Mouse (Mus musculus) neural tube, embryonic 14.5 days (tissue): Measurements from ENCODE around the gene Unc5cl. TPM values are rescaled to one million over a fixed set of nuclear protein-coding genes. Genes with fewer than 3 reads are reported as not detected.

ENCODE experiments used
- ATAC-seq: fragments of 200-750 bp; cut with Nextera tagmentation; 2 replicates; pipeline ENCODE4 v1.8.0; 2017; ENCODE audit warnings: low read depth, mild to moderate bottlenecking, moderate TSS enrichment, moderate library complexity
- H3K27ac ChIP-seq: fragments of 300-500 bp; sonication (generic); 2 replicates; pipeline ENCODE4 v1.5.1; 2014; ENCODE audit warnings: low read depth, mild to moderate bottlenecking, control low read depth, low read length, moderate library complexity, mixed read lengths
- H3K27me3 ChIP-seq: fragments of 300-500 bp; sonication (generic); 2 replicates; pipeline ENCODE4 v1.6.1; 2014; ENCODE audit warnings: low read length; ENCODE audit not compliant: control insufficient read depth, insufficient read depth
- H3K36me3 ChIP-seq: fragments of 300-500 bp; sonication (generic); 2 replicates; pipeline ENCODE4 v1.6.1; 2014; ENCODE audit warnings: low read length, mixed read lengths; ENCODE audit not compliant: control insufficient read depth, insufficient read depth
- H3K4me1 ChIP-seq: fragments of 300-500 bp; sonication (generic); 2 replicates; pipeline ENCODE4 v1.6.1; 2014; ENCODE audit warnings: low read length; ENCODE audit not compliant: control insufficient read depth, insufficient read depth
- H3K4me2 ChIP-seq: fragments of 300-500 bp; sonication (generic); 2 replicates; pipeline ENCODE4 v1.6.1; 2014; ENCODE audit warnings: mild to moderate bottlenecking, low read depth, low read length, control low read depth
- H3K4me3 ChIP-seq: fragments of 300-500 bp; sonication (generic); 2 replicates; pipeline ENCODE4 v1.5.1; 2014; ENCODE audit warnings: low read depth, low read length, control low read depth, mixed read lengths
- H3K9ac ChIP-seq: fragments of 300-500 bp; sonication (generic); replicated peaks from 2 replicates; pipeline ENCODE4 v1.6.1; 2014; ENCODE audit warnings: low read depth, mild to moderate bottlenecking, control low read depth, low read length, mixed read lengths
- H3K9me3 ChIP-seq: fragments of 300-500 bp; sonication (generic); 2 replicates; pipeline ENCODE4 v1.6.1; 2016; ENCODE audit warnings: low read length; ENCODE audit not compliant: control insufficient read depth
- WGBS: fragments of 180-500 bp; shearing (Covaris S2); extraction: QIAGEN DNeasy Blood & Tissue Kit; methylation state at CpG from one replicate; pipeline ENCODE4 v1.1.7; 2014; 5-methylcytosine and 5-hydroxymethylcytosine counted together
- polyA plus RNA-seq: library from polyadenylated mRNA; unstranded; fragments of >200 nt; fragmentation: Nextera tagmentation; extraction: Ambion mirVana; gene quantifications from 2 replicates; pipeline ENCODE4 v1.2.1, GENCODE M21; 2014

Gene Unc5cl
- polyA plus RNA-seq, 1 experiment from 2014 or later: 0.31 TPM

DNA sequence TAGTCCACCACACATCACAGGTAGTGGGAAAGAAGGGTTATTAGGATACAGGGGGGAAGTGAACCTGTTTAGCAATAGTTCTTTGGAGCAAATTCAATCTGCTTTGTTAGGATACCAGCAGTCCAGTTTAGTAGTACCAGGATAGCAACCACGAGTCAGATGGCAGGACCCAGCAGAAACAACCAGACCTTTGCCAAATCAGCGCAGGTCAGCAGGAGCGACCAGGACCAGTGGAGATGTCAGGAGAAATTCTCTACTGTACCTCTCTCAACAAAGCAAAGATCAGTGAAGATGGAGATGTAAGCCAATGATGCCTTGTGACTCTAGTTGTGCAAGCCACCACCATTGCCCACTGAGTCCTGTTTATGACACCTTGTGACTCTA, 97.8 kb downstream of the Unc5cl start:
- Histone ChIP-seq H3K4me2 (no peak overlapping the region), H3K9me3 (no peaks in the 10 kb centered on the region), H3K9ac (no peak overlapping the region), H3K36me3 (no peaks in the 10 kb centered on the region), H3K4me1 (no peaks in the 10 kb centered on the region), H3K4me3 (no peak overlapping the region), H3K27me3 (no peaks in the 10 kb centered on the region), H3K27ac (no peak overlapping the region)
- 96% methylated on average over 3 of the region's 3 CpGs for WGBS
- ATAC-seq: no peak

DNA sequence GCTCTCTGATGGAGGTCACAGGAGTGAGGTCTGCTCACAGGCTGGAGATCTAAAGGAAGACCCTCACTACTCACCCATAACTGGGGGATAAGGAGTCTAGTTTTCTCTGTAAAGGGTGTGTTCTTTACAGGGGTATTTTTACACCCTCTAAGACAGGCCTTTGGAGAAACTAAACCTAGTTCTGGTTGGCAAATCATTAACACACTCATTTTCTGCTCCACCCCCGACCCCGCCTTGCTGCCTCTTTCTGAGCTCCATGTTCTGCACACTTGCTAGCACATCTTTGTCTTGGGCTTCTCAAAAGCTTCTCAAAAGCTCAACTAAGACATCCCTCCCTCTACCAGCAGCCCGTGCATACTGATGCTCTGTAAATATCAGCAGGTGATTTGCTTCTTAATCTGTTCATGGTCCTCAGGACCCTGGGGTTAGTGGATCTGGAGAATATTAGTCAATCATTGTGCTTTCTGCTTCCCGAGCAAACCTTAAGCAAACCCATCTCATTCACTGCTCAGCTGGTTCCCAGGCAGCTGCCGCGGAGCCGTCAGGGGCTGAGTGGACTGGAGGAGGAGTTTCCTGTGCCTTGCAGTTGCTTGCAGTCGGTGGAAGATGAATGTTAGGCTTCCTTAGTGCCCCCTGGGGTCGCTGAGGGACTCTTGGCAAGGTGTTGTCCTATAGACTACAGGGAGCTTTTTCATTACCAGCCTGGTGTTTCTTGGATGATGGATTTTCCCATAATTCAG, 101.7 kb downstream of the Unc5cl start:
- Histone ChIP-seq H3K4me2 (no peak overlapping the region), H3K27ac (no peak overlapping the region), H3K4me1 (no peaks in the 10 kb centered on the region), H3K27me3 (no peaks in the 10 kb centered on the region), H3K36me3 (no peaks in the 10 kb centered on the region), H3K4me3 (no peak overlapping the region), H3K9me3 (no peaks in the 10 kb centered on the region), H3K9ac (no peak overlapping the region)
- WGBS: 40% methylated on average over 9 of the region's 9 CpGs
- ATAC-seq: no peak

DNA sequence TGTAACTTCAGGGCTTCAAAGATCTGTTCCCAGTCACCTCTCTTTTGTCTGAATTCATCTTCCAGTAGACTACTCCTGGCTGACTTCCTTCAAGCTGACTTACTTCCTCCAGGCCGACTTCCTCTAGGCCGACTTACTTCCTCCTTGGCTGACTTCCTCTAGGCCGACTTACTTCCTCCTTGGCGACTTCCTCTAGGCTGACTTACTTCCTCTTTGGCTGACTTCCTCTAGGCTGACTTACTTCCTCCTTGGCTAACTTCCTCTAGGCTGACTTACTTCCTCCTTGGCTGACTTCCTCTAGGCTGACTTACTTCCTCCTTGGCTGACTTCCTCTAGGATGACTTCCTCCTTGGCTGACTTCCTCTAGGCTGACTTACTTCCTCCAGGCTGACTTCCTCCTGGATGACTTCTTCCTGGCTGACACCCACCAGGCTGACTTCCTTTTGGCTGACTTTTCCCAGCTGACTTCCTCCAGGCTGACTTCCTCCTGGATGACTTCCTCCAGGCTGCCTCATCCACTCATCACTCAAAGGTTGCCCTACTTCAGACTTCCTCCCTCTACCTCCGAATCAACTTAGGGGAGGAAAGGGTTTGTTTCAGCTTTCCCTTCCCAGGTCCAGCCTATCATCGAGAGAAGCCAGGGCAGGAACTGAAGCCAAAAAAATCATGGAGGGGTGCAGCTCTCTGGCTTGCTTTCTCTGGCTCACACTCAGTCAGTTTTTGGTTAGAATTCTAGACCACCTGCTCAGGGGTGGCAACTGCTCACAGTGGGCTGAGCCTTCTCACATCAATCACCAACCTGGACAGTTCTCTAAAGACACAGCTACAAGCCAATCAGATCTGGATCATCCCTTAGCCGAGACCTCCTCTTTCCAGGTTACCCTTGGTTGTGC, 103.4 kb downstream of the Unc5cl start:
- ATAC-seq: no peak
- Histone ChIP-seq H3K27me3 (no peaks in the 10 kb centered on the region), H3K9me3 (no peaks in the 10 kb centered on the region), H3K9ac (no peak overlapping the region), H3K4me1 (no peaks in the 10 kb centered on the region), H3K4me2 (no peak overlapping the region), H3K27ac (no peak overlapping the region), H3K36me3 (no peaks in the 10 kb centered on the region), H3K4me3 (no peak overlapping the region)
- 90% methylated on average over 7 of the region's 7 CpGs for WGBS

DNA sequence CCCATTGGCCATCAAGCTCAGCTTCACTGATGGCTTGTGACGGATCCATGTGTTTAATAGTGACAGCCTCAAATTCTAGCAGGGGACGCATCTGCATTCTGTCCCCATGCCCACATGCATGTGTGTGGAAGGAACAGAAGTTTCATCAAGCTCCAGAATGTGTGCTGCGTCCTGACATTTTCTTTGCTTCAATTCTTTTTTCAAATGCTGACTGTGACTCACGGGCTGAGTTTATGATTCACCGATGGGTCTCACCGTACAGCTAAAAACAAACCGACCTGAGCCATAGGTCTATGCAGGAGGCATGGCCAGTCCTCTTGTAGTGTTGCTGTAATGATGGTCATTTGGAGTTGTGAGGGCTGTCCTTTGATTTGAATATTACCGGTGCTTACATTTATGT, 110.2 kb downstream of the Unc5cl start:
- Histone ChIP-seq H3K27me3 (no peaks in the 10 kb centered on the region), H3K36me3 (no peaks in the 10 kb centered on the region), H3K4me3 (no peak overlapping the region), H3K4me1 (no peaks in the 10 kb centered on the region), H3K27ac (no peak overlapping the region), H3K9me3 (no peaks in the 10 kb centered on the region), H3K9ac (no peak overlapping the region), H3K4me2 (no peak overlapping the region)
- 94% methylated on average over 8 of the region's 8 CpGs for WGBS
- ATAC-seq: no peak

DNA sequence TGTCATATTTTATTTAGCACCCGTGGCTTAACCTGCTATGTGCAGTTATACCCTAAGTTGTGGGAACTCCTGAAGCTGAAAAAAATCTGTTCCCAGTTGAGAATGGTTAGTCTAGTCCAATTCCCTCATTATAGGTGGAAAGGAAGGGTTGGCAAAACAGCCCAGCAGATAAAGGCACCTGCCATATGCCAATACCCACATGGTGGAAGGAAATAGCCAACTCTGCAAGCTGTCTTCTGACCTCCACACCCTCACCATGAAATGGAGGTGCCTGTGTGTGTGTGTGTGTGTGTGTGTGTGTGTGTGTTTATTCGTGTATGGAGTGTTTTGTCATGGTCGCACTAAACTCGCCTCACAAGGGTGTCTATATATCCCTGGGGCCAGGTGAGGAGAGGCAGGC, 115.0 kb downstream of the Unc5cl start:
- 89% methylated on average over 4 of the region's 4 CpGs for WGBS
- no peak for ATAC-seq

DNA sequence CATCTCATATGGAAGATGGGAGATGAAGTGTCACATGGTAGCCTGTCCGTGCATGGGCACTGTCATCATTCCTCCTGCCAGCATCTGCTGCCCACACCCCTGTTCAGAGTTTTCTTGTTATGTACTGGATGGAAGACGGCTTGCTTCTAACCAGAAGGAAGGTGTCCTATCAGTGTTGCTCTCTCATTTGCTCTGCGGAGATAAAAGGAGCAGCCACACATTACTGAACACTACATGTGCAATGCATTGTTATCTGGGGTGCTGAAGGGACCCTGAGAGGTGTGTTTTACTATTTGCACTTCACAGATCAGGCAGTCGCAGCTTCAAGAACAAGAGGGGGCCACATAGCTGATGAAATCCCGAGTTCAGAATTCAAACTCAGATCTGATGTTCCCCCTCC, 126.5 kb downstream of the Unc5cl start:
- Histone ChIP-seq H3K27ac (no peak overlapping the region), H3K27me3 (no peaks in the 10 kb centered on the region), H3K4me1 (no peaks in the 10 kb centered on the region), H3K4me2 (no peak overlapping the region), H3K9ac (no peak overlapping the region), H3K9me3 (no peaks in the 10 kb centered on the region), H3K36me3 (no peaks in the 10 kb centered on the region), H3K4me3 (no peak overlapping the region)
- 85% methylated on average over 5 of the region's 5 CpGs for WGBS
- ATAC-seq: no peak

More for the DNA sequence above, 115.0 kb downstream of the Unc5cl start:
- no peak overlapping the region for H3K27ac ChIP-seq
- no peaks in the 10 kb centered on the region for H3K36me3 ChIP-seq
- H3K9ac ChIP-seq: no peak overlapping the region
- no peak overlapping the region for H3K4me3 ChIP-seq
- H3K4me2 ChIP-seq: no peak overlapping the region
- H3K4me1 ChIP-seq: no peaks in the 10 kb centered on the region
- H3K27me3 ChIP-seq: no peaks in the 10 kb centered on the region
- H3K9me3 ChIP-seq: no peaks in the 10 kb centered on the region

DNA sequence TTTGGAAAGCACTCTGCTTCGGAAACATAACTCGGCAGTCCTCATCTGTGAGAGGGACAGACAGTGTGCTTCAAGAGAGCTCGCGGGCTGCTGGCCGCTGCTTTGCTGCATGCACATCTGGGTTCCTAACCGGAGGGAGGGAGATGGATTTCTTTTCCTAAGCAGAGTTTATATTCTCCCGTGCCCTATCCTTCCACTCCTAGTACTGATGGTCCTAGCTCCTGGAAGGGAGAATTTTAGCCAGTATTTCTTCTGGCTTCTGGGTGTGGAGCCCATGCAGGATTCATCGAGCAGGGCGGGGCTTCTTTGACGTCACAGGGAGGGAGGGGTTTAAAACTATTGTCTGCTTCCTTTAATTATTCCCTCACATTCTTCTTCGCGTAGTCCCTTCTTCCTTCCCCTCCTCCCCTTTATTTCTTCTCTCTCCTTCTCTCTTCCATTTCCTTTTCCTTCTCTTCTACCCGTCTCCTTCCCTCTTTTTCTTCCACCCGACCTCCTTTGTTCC, 127.8 kb downstream of the Unc5cl start:
- 39% methylated on average over 14 of the region's 14 CpGs for WGBS
- 0 out of 2 replicates have a peak overlapping the region, but pooled peaks have one; percentile 4 for H3K4me3 ChIP-seq
- H3K36me3 ChIP-seq: no peaks in the 10 kb centered on the region
- no peaks in the 10 kb centered on the region for H3K27me3 ChIP-seq
- H3K9ac ChIP-seq: peak overlapping the region; percentile 46; the same call in 1 of the 2 replicates
- no peaks in the 10 kb centered on the region for H3K4me1 ChIP-seq
- peak overlapping the region; percentile 29 for H3K4me2 ChIP-seq
- ATAC-seq: 0 out of 2 replicates have a peak, but pooled peaks have one; percentile 19
- H3K27ac ChIP-seq: peak overlapping the region; percentile 44; the same call in 1 of the 2 replicates
- H3K9me3 ChIP-seq: no peaks in the 10 kb centered on the region

DNA sequence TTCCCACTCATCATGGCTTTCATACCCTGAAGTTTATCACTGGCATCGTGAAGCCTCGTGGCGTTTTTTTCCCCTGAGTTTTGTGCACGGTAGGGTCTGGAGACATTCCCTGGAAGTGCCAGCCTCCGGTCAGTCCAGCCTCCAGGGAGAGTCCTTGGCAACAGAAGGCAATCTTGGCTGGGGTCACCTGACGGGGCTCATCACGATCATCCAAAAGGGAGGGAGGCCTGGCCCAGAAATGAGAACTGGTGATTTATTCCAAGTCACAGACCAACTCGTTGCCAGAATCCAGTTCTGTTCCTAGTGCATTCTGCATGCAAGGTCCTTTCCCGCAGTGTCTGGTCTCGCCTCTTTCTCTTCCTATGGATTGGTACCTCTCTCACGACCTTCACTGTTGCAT, 128.7 kb downstream of the Unc5cl start:
- WGBS: 78% methylated on average over 11 of the region's 11 CpGs
- Histone ChIP-seq H3K4me1 (no peaks in the 10 kb centered on the region), H3K36me3 (no peaks in the 10 kb centered on the region), H3K9ac (no peak overlapping the region), H3K4me3 (no peak overlapping the region), H3K4me2 (no peak overlapping the region), H3K27ac (no peak overlapping the region), H3K27me3 (no peaks in the 10 kb centered on the region), H3K9me3 (no peaks in the 10 kb centered on the region)
- no peak for ATAC-seq

DNA sequence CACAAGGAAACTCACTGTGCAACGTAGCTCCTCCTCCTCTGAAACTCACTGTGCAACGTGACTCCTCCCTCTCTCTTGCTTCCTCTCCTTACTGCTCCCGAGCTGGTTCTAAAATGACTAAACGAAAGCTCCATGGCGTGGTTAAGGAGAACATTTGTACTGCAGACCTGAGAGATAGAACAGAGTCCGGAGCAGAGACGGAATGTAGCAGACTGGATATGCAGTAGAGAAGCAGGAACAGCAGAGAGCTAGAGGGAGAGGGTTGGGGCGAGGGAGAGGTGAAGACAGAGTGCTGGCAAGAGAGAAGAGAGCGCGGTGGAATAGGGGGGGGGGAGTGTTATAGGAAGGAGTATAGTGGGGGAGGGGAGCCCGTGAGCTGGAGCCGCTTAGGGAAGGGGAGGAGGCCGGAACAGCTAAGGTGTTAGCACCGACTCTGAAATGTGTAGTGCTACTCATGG, 131.2 kb downstream of the Unc5cl start:
- H3K4me2 ChIP-seq: peak overlapping the region; percentile 34; the same call in 1 of the 2 replicates
- no peaks in the 10 kb centered on the region for H3K4me1 ChIP-seq
- no peaks in the 10 kb centered on the region for H3K27me3 ChIP-seq
- H3K27ac ChIP-seq: no peak overlapping the region
- WGBS: 10% methylated on average over 14 of the region's 14 CpGs
- H3K9ac ChIP-seq: no peak overlapping the region
- ATAC-seq: peak; percentile 65; the same call in 1 of the 2 replicates
- H3K9me3 ChIP-seq: no peaks in the 10 kb centered on the region
- no peaks in the 10 kb centered on the region for H3K36me3 ChIP-seq
- H3K4me3 ChIP-seq: no peak overlapping the region; the same call in 1 of the 2 replicates
